Mouse (Mus musculus) thymus, postnatal 0 days (tissue): Measurements from ENCODE around the gene Foxs1. TPM values are rescaled to one million over a fixed set of nuclear protein-coding genes. Genes with fewer than 3 reads are reported as not detected.

Source experiments
- DNase-seq: peaks from one replicate; pipeline ENCODE4 v3.0.0-alpha.2; 2015; ENCODE audit warnings: low spot score
- polyA plus RNA-seq: library from polyadenylated mRNA; unstranded; fragments of >200 nt; fragmentation: Nextera tagmentation; extraction: Ambion mirVana; gene quantifications from 2 replicates; pipeline ENCODE4 v1.2.1, GENCODE M21; 2015

Foxs1 gene
- polyA plus RNA-seq, 1 experiment from 2014 or later, result 3.6 TPM

DNA sequence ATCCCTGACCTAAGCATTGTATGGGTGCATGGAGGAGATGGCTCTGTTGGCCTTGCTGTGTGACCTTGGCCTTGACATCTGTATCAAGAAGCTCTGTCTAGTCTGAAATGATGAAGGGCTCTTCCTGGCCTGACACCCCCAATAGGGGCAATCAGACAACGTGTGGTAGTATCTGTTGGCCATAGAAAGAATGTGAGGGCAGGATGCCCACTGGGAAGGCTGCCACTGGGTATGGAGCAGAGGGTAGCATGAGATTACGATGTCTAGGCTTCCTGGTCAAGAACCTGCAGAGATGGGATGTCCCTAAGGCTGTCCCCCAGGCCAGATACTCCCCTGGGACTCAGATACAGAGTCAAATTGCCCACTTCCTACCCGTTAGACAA, 4.0 kb downstream of the Foxs1 start:
- no peak for DNase-seq

GRCm38 (mm10) chr2:152928219-152928987, 4.6 kb downstream of the Foxs1 start:
- DNase-seq, result no peak

GRCm38 (mm10) chr2:152927371-152927770, 5.6 kb downstream of the Foxs1 start:
- no peak for DNase-seq

- DNase-seq, result no peak
These were observed 6.1 kb downstream of the Foxs1 start for GRCm38 (mm10) chr2:152926896-152927295.

DNA sequence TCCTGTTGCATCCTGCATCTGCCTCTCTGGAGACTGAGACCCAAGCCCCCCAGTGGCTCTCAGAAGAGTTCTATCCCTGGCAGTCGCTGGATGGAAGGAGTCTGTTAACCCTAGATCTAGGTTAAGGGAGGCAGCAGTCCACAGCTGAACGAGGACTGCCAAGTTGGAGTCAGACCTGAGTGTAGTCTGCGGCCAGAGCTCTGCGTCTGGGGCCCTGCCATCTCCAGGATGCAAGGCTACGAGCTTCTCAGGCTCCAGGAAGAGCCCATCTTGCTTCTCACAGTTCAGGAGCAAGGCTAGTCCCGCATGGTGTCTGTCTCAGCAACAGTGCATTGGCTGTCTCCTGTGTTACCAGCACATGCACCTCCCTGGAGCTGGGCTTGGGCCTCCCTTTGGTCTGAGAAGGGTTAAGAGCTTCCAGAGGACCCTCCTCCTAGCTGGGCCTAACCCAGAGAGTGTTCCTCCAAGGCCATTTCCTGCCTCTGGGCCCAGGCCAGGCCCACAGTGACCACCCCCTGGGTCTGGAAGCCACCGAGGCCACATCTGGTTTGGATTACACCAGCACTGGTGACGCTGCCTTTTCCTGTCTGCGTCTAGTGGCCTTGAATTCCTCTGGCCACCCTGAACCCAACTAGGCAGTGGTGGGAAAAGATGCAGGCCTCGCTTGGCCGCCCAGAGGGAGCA, 7.7 kb downstream of the Foxs1 start:
- no peak for DNase-seq

- DNase-seq, result no peak
These were observed 8.5 kb downstream of the Foxs1 start for GRCm38 (mm10) chr2:152924543-152924942.

- no peak for DNase-seq
These were observed 8.9 kb downstream of the Foxs1 start for GRCm38 (mm10) chr2:152924128-152924527.

GRCm38 (mm10) chr2:152923621-152924020, 9.4 kb downstream of the Foxs1 start:
- DNase-seq, result no peak

- DNase-seq, result no peak
These were observed 10.6 kb downstream of the Foxs1 start for GRCm38 (mm10) chr2:152922376-152922775.

GRCm38 (mm10) chr2:152917671-152918070, 15.3 kb downstream of the Foxs1 start:
- no peak for DNase-seq

DNA sequence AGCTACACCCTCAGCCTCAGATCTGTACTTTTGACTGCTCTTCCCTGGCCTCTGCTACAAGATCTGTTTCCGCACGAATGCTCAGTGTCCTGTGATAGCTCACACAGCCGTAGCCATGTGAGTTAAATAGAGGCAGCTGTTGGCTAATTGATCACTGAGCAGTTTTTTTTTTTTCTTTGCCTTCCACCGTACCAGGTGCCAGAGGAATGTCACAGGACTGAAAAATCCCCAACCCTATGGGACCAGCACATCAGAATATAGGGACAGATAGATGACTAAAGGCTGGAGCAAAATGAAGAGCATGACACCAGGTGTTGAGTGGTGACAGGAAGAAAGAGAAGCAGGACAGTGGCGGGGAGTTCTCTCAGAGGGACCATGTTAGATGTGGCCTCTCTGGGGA, 16.9 kb downstream of the Foxs1 start:
- no peak for DNase-seq

- no peak for DNase-seq
These were observed 17.6 kb downstream of the Foxs1 start for GRCm38 (mm10) chr2:152915453-152915852.

GRCm38 (mm10) chr2:152914310-152915120, 18.5 kb downstream of the Foxs1 start:
- DNase-seq, result peak; percentile 87

- no peak for DNase-seq
These were observed 19.5 kb downstream of the Foxs1 start for GRCm38 (mm10) chr2:152913471-152913870.

- no peak for DNase-seq
These were observed 21.6 kb downstream of the Foxs1 start for GRCm38 (mm10) chr2:152911432-152911831.

DNA sequence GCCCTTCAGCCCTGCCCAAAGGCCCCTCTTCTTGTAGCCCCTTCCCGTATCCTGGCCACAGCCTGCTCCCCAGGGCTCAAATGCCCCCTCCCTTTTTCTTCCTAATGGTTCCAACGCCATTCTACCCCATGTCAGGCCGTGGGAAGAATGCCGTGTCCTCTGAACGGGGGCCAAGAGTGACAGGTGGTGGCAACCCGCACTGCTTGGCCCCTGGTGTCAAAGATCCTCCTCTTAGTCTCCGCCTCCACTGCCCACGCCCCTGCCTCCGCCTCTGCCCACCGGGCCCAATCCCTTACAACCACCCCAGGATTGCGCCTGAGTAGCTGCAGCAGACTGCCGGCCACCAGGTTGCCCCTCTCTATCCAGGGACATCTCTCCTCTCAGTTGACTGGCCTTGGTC, 22.0 kb downstream of the Foxs1 start, which contains the start of gene Mylk2:
Gene Mylk2, plus strand, starts transcription at position 322 of the 400 bp plus-strand sequence.
- no peak for DNase-seq

DNA sequence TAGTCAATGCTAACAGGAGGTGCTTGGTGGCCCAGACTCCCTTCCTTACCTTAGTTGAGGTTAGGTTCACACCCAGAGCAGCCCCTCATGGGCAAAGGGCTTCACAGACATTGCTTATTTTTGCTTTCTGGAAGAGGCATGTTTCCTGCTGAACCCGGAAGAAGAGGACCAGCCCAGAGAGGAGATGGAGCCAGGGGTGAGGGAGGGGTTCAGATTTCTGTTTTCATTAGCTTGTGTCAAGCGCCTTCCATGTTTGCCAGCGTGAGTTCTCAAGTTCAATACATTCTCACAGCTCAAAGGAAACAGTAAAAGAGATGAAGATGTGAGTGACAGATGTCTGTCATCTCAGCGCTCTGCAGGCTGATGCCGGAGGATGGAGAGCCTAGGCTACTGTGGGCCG, 23.2 kb downstream of the Foxs1 start:
- DNase-seq, result no peak

GRCm38 (mm10) chr2:152907114-152907943, 25.7 kb downstream of the Foxs1 start:
- DNase-seq, result no peak

DNA sequence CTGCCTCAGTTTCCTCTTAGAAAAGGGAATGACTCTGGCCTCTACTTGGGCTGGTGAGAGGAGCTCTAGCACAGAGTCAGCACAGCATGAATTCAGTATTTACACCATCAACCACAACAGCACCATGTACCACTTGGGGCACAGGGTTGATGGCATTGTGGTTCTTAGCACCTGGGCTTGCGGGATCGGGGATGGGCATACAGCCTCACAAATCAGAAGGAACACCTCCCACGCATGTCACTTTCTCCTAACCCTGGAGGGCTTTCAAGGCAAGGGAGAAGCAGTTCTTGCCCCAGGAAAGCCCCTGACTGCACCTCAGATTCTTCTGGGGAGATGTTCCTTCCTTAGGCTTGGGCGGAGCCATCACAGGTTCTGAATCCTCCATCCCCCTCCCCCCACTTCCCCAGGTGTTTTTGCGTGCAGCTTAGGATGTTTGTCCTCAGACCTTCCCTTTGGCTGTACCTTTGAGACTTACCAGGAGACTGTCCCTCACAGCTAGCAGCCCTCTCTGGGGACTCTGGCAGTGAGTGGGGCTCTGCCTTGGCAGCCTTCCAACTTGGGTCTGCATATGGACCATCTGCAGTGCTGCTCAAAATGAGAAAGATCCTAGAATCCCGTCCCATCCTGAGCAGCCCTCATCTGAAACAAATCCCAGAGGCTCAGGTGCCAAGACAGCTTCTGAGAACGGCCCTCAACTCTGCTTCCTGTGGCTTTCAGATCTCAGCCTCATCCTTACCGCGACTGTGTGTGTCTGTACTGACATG, 26.6 kb downstream of the Foxs1 start:
- peak; percentile 9 for DNase-seq
